Mouse (Mus musculus): ENCODE data around the gene Card19. TPM values are rescaled to one million over a fixed set of nuclear protein-coding genes. Genes with fewer than 3 reads are reported as not detected.

Gene Card19
- polyA plus RNA-seq, 2 experiments: 9.8 to 16.2 TPM

- no peak overlapping the region for H3K4me2 ChIP-seq (ENCODE audit: low read depth)
- H3K36me3 ChIP-seq (replicated peaks; ENCODE audit: control insufficient read depth, insufficient read depth, low read depth): no peaks in the 10 kb centered on the region
- no peaks in the 10 kb centered on the region for H3K9me3 ChIP-seq (ENCODE audit: control insufficient read depth, low read length)
- peaks cover 0 to 3% of the 10 kb centered on the region in 2 experiments; a peak in 1 of 4 replicates for H3K4me1 ChIP-seq (replicated peaks; ENCODE audit: control insufficient read depth in 2 of 2, insufficient read depth in 2 of 2, low read length in 1 of 2)
- TF ChIP-seq CTCF (IDR thresholded peaks at IDR 0.05; ENCODE audit: low read depth): peak; percentile 96
- no peak for TF ChIP-seq EP300 (IDR thresholded peaks at IDR 0.05; ENCODE audit: low read depth)
- no peak overlapping the region for H3K9ac ChIP-seq (replicated peaks)
- no peak overlapping the region for H3K4me3 ChIP-seq (ENCODE audit: insufficient read depth in 1 of 2, low read depth in 2 of 2, low read length in 2 of 2)
- peak in 2 of 3 experiments; percentile 36 to 38 for DNase-seq (ENCODE audit: low read depth in 3 of 3, low spot score in 3 of 3)
- H3K27me3 ChIP-seq (ENCODE audit: control insufficient read depth, insufficient read depth, low read length): no peaks in the 10 kb centered on the region
- ATAC-seq (ENCODE audit: insufficient read depth): no peak
- 48% methylated on average over 13 of the region's 13 CpGs for WGBS (ENCODE audit: insufficient replicate concordance)
- no peak overlapping the region for H3K27ac ChIP-seq
Measured at GRCm38 (mm10) chr13:49205381-49205998, 10.3 kb downstream of the Card19 start.

GRCm38 (mm10) chr13:49202556-49202955 is 13.3 kb downstream of the Card19 start:
- no peak for ATAC-seq (ENCODE audit: insufficient read depth)
- H3K27ac ChIP-seq: no peak overlapping the region
- no peak for TF ChIP-seq EP300 (IDR thresholded peaks at IDR 0.05; ENCODE audit: low read depth)
- no peak for TF ChIP-seq CTCF (IDR thresholded peaks at IDR 0.05; ENCODE audit: low read depth)

GRCm38 (mm10) chr13:49200688-49201087 is 15.1 kb downstream of the Card19 start:
- no peak for DNase-seq (ENCODE audit: low read depth in 3 of 3, low spot score in 3 of 3)
- no peaks in the 10 kb centered on the region for H3K36me3 ChIP-seq (replicated peaks; ENCODE audit: control insufficient read depth, insufficient read depth, low read depth)
- no peak overlapping the region for H3K4me3 ChIP-seq (ENCODE audit: insufficient read depth in 1 of 2, low read depth in 2 of 2, low read length in 2 of 2)
- no peak overlapping the region for H3K9ac ChIP-seq (replicated peaks)
- no peaks in the 10 kb centered on the region for H3K27me3 ChIP-seq (ENCODE audit: control insufficient read depth, insufficient read depth, low read length)
- 49% methylated on average over 13 of the region's 13 CpGs for WGBS (ENCODE audit: insufficient replicate concordance)
- H3K4me1 ChIP-seq (replicated peaks; ENCODE audit: control insufficient read depth in 2 of 2, insufficient read depth in 2 of 2, low read length in 1 of 2): peaks cover 0 to 2% of the 10 kb centered on the region in 2 experiments; a peak in 2 of 4 replicates
- H3K27ac ChIP-seq: no peak overlapping the region
- no peak overlapping the region for H3K4me2 ChIP-seq (ENCODE audit: low read depth)
- no peak for ATAC-seq (ENCODE audit: insufficient read depth)
- H3K9me3 ChIP-seq (ENCODE audit: control insufficient read depth, low read length): no peaks in the 10 kb centered on the region
- no peak for TF ChIP-seq CTCF (IDR thresholded peaks at IDR 0.05; ENCODE audit: low read depth)

More at GRCm38 (mm10) chr13:49202556-49202955, 13.3 kb downstream of the Card19 start:
- Histone ChIP-seq H3K27me3 (ENCODE audit: control insufficient read depth, insufficient read depth, low read length) (no peaks in the 10 kb centered on the region), H3K9me3 (ENCODE audit: control insufficient read depth, low read length) (no peaks in the 10 kb centered on the region), H3K4me2 (ENCODE audit: low read depth) (no peak overlapping the region), H3K4me3 (ENCODE audit: insufficient read depth in 1 of 2, low read depth in 2 of 2, low read length in 2 of 2) (no peak overlapping the region), H3K4me1 (replicated peaks; ENCODE audit: control insufficient read depth in 2 of 2, insufficient read depth in 2 of 2, low read length in 1 of 2) (peaks cover 0 to 2% of the 10 kb centered on the region in 2 experiments; a peak in 1 of 4 replicates), H3K36me3 (replicated peaks; ENCODE audit: control insufficient read depth, insufficient read depth, low read depth) (no peaks in the 10 kb centered on the region), H3K9ac (replicated peaks) (no peak overlapping the region)
- 69% methylated on average over 7 of the region's 7 CpGs for WGBS (ENCODE audit: insufficient replicate concordance)
- DNase-seq (ENCODE audit: low read depth in 3 of 3, low spot score in 3 of 3): no peak

GRCm38 (mm10) chr13:49199891-49200290 is 15.9 kb downstream of the Card19 start:
- Histone ChIP-seq H3K9me3 (ENCODE audit: control insufficient read depth, low read length) (no peaks in the 10 kb centered on the region), H3K27me3 (ENCODE audit: control insufficient read depth, insufficient read depth, low read length) (no peaks in the 10 kb centered on the region), H3K4me3 (ENCODE audit: insufficient read depth in 1 of 2, low read depth in 2 of 2, low read length in 2 of 2) (no peak overlapping the region), H3K9ac (replicated peaks) (no peak overlapping the region), H3K4me1 (replicated peaks; ENCODE audit: control insufficient read depth in 2 of 2, insufficient read depth in 2 of 2, low read length in 1 of 2) (peaks cover 0 to 2% of the 10 kb centered on the region in 2 experiments; a peak in 2 of 4 replicates), H3K4me2 (ENCODE audit: low read depth) (no peak overlapping the region), H3K27ac (no peak overlapping the region), H3K36me3 (replicated peaks; ENCODE audit: control insufficient read depth, insufficient read depth, low read depth) (no peaks in the 10 kb centered on the region)
- no peak for TF ChIP-seq EP300 (IDR thresholded peaks at IDR 0.05; ENCODE audit: low read depth)
- no peak for TF ChIP-seq CTCF (IDR thresholded peaks at IDR 0.05; ENCODE audit: low read depth)
- ATAC-seq (ENCODE audit: insufficient read depth) (no peak), DNase-seq (ENCODE audit: low read depth in 3 of 3, low spot score in 3 of 3) (no peak)
- WGBS (ENCODE audit: insufficient replicate concordance): 78% methylated on average over 7 of the region's 7 CpGs

- Histone ChIP-seq H3K9me3 (ENCODE audit: control insufficient read depth, low read length) (no peaks in the 10 kb centered on the region), H3K36me3 (replicated peaks; ENCODE audit: control insufficient read depth, insufficient read depth, low read depth) (no peaks in the 10 kb centered on the region), H3K4me3 (ENCODE audit: insufficient read depth in 1 of 2, low read depth in 2 of 2, low read length in 2 of 2) (no peak overlapping the region), H3K27me3 (ENCODE audit: control insufficient read depth, insufficient read depth, low read length) (no peaks in the 10 kb centered on the region), H3K27ac (no peak overlapping the region), H3K4me2 (ENCODE audit: low read depth) (no peak overlapping the region), H3K9ac (replicated peaks) (no peak overlapping the region), H3K4me1 (replicated peaks; ENCODE audit: control insufficient read depth in 2 of 2, insufficient read depth in 2 of 2, low read length in 1 of 2) (peaks cover 0 to 2% of the 10 kb centered on the region in 2 experiments; a peak in 2 of 4 replicates)
- 77% methylated on average over 9 of the region's 9 CpGs for WGBS (ENCODE audit: insufficient replicate concordance)
- DNase-seq (ENCODE audit: low read depth in 3 of 3, low spot score in 3 of 3) (no peak), ATAC-seq (ENCODE audit: insufficient read depth) (no peak)
- TF ChIP-seq CTCF (IDR thresholded peaks at IDR 0.05; ENCODE audit: low read depth) (no peak), EP300 (IDR thresholded peaks at IDR 0.05; ENCODE audit: low read depth) (no peak)
Measured at GRCm38 (mm10) chr13:49198734-49199133, 17.1 kb downstream of the Card19 start.

Data from liver, embryonic 14.5 days (tissue).